Mouse (Mus musculus) liver, adult 2 months (tissue): ENCODE data around the gene Degs1. TPM values are rescaled to one million over a fixed set of nuclear protein-coding genes. Genes with fewer than 3 reads are reported as not detected.
A peak's percentile ranks its signal among the peaks of the same experiment; 100 is the strongest.

Experiments
- DNase-seq: peaks from one replicate; pipeline ENCODE4 v3.0.0-alpha.2; 2011; ENCODE audit warnings: low read depth, low spot score; ENCODE audit errors: extremely low read depth
- H3K27ac ChIP-seq: fragments of 200-500 bp; replicated peaks from 2 replicates; pipeline ENCODE4 v1.5.1; 2012; ENCODE audit warnings: low read depth, mild to moderate bottlenecking, control low read depth, inconsistent platforms, low read length; ENCODE audit not compliant: insufficient read depth
- H3K27me3 ChIP-seq: fragments of 200-500 bp; 2 replicates; pipeline ENCODE4 v1.6.1; 2012; ENCODE audit warnings: mild to moderate bottlenecking, moderate library complexity, low read length, inconsistent platforms; ENCODE audit not compliant: control insufficient read depth, insufficient read depth
- H3K36me3 ChIP-seq: fragments of 200-500 bp; 2 replicates; pipeline ENCODE4 v1.6.1; 2012; ENCODE audit warnings: low read length, inconsistent platforms; ENCODE audit not compliant: control insufficient read depth, insufficient read depth
- H3K4me1 ChIP-seq: fragments of 200-500 bp; 2 replicates; pipeline ENCODE4 v1.6.1; 2011; ENCODE audit warnings: low read length; ENCODE audit not compliant: control insufficient read depth, insufficient read depth
- H3K4me3 ChIP-seq: fragments of 200-500 bp; 2 replicates; pipeline ENCODE4 v1.5.1; 2011; ENCODE audit warnings: low read depth, mild to moderate bottlenecking, control low read depth, low read length, moderate library complexity; ENCODE audit not compliant: insufficient read depth
- H3K79me2 ChIP-seq: fragments of 200-500 bp; 2 replicates; pipeline ENCODE4 v1.6.1; 2012; ENCODE audit warnings: inconsistent platforms, mild to moderate bottlenecking, low read length, moderate library complexity; ENCODE audit not compliant: control insufficient read depth, insufficient read depth
- H3K9ac ChIP-seq: fragments of 200-500 bp; 2 replicates; pipeline ENCODE4 v1.6.1; 2012; ENCODE audit warnings: low read depth, mild to moderate bottlenecking, control low read depth, inconsistent platforms, low read length
- CTCF ChIP-seq: fragments of 200-500 bp; IDR thresholded peaks from 2 replicates; pipeline ENCODE4 v1.5.1; 2011; ENCODE audit warnings: low read depth, low read length, control low read depth
- POLR2A ChIP-seq: fragments of 200-500 bp; IDR thresholded peaks from 2 replicates; pipeline ENCODE4 v1.6.1; 2011; ENCODE audit warnings: low read length, control low read depth; ENCODE audit not compliant: insufficient read depth; ENCODE audit errors: extremely low read depth
- WGBS: fragments of 180-500 bp; shearing (Covaris S2); methylation state at CpG from one replicate; pipeline ENCODE4 v1.1.7; 2018; 5-methylcytosine and 5-hydroxymethylcytosine counted together
- polyA plus RNA-seq: library from polyadenylated mRNA; depleted of rRNA; stranded (reverse); fragments of >200 nt; gene quantifications from 2 replicates; pipeline ENCODE4 v1.2.3, GENCODE M21; 2012
- total RNA-seq: library from RNA; depleted of rRNA; stranded (reverse); fragments of >200 nt; gene quantifications from 2 replicates; pipeline ENCODE4 v1.2.3, GENCODE M21; 2014

Gene Degs1
- total and polyA plus RNA-seq, 2 experiments = 49.3 to 57.4 TPM

GRCm38 (mm10) chr1:182311376-182311775 lies 28.8 kb upstream of the Degs1 start:
- H3K4me3 ChIP-seq = no peak overlapping the region
- 98% methylated on average over 5 of the region's 5 CpGs for WGBS
- no peak overlapping the region for H3K9ac ChIP-seq
- peaks cover 19% of the 10 kb centered on the region for H3K36me3 ChIP-seq
- H3K27ac ChIP-seq = no peak overlapping the region
- H3K79me2 ChIP-seq = no peaks in the 10 kb centered on the region
- no peaks in the 10 kb centered on the region for H3K4me1 ChIP-seq
- DNase-seq = no peak
- H3K27me3 ChIP-seq = no peaks in the 10 kb centered on the region
- TF ChIP-seq POLR2A (no peak), CTCF (peak; percentile 32; the same call in 1 of the 2 replicates)

- Histone ChIP-seq H3K9ac (no peak overlapping the region), H3K27me3 (no peaks in the 10 kb centered on the region), H3K27ac (no peak overlapping the region), H3K4me3 (no peak overlapping the region), H3K79me2 (no peaks in the 10 kb centered on the region), H3K36me3 (peaks cover 10% of the 10 kb centered on the region), H3K4me1 (no peaks in the 10 kb centered on the region)
- TF ChIP-seq POLR2A (no peak), CTCF (no peak)
- DNase-seq = no peak
- 88% methylated on average over 2 of the region's 2 CpGs for WGBS
Observed at GRCm38 (mm10) chr1:182310316-182310715, 27.7 kb upstream of the Degs1 start.

- no peak for DNase-seq
- Histone ChIP-seq H3K9ac (no peak overlapping the region), H3K79me2 (no peaks in the 10 kb centered on the region), H3K27ac (no peak overlapping the region), H3K36me3 (peaks cover 1% of the 10 kb centered on the region; the same call in 1 of the 2 replicates), H3K4me3 (no peak overlapping the region), H3K4me1 (no peaks in the 10 kb centered on the region; the same call in 1 of the 2 replicates), H3K27me3 (no peaks in the 10 kb centered on the region)
- WGBS = 77% methylated on average over 5 of the region's 5 CpGs
- no peak for TF ChIP-seq POLR2A
- TF ChIP-seq CTCF = no peak
Observed at GRCm38 (mm10) chr1:182309403-182309802, 26.8 kb upstream of the Degs1 start.

GRCm38 (mm10) chr1:182302916-182303315 lies 20.3 kb upstream of the Degs1 start:
- no peak overlapping the region for H3K27ac ChIP-seq
- no peak for DNase-seq
- TF ChIP-seq POLR2A (no peak), CTCF (no peak)
- 93% methylated on average over 5 of the region's 5 CpGs for WGBS
- no peaks in the 10 kb centered on the region for H3K79me2 ChIP-seq
- H3K9ac ChIP-seq = no peak overlapping the region
- no peaks in the 10 kb centered on the region for H3K27me3 ChIP-seq
- H3K4me1 ChIP-seq = no peaks in the 10 kb centered on the region; the same call in 1 of the 2 replicates
- H3K4me3 ChIP-seq = no peak overlapping the region
- no peaks in the 10 kb centered on the region for H3K36me3 ChIP-seq

- Histone ChIP-seq H3K27ac (no peak overlapping the region), H3K27me3 (no peaks in the 10 kb centered on the region), H3K79me2 (no peaks in the 10 kb centered on the region), H3K4me3 (no peak overlapping the region), H3K9ac (no peak overlapping the region), H3K4me1 (no peaks in the 10 kb centered on the region; the same call in 1 of the 2 replicates), H3K36me3 (no peaks in the 10 kb centered on the region)
- TF ChIP-seq POLR2A = no peak
- no peak for TF ChIP-seq CTCF
- 82% methylated on average over 6 of the region's 6 CpGs for WGBS
- DNase-seq = no peak
Observed at GRCm38 (mm10) chr1:182302176-182302870, 19.7 kb upstream of the Degs1 start.

- no peak for DNase-seq
- Histone ChIP-seq H3K27ac (no peak overlapping the region), H3K79me2 (no peaks in the 10 kb centered on the region), H3K4me1 (no peaks in the 10 kb centered on the region), H3K4me3 (no peak overlapping the region), H3K9ac (no peak overlapping the region), H3K36me3 (no peaks in the 10 kb centered on the region), H3K27me3 (no peaks in the 10 kb centered on the region)
- no peak for TF ChIP-seq POLR2A
- no peak for TF ChIP-seq CTCF
- WGBS = 90% methylated on average over 5 of the region's 5 CpGs
Observed at GRCm38 (mm10) chr1:182297821-182298220, 15.2 kb upstream of the Degs1 start.
